Mouse (Mus musculus) ES-E14 (cell line): ENCODE results near the gene Trim25.

Source experiments
- CHD2 ChIP-seq: IDR thresholded peaks from 2 replicates; pipeline ENCODE4 v1.6.1; 2014; ENCODE audit warnings: mild to moderate bottlenecking, low read depth, low read length, inconsistent platforms
- HCFC1 ChIP-seq: IDR thresholded peaks from 2 replicates; pipeline ENCODE4 v1.6.1; 2012; ENCODE audit warnings: low read length, inconsistent platforms, borderline replicate concordance; ENCODE audit not compliant: insufficient read depth
- MAFK ChIP-seq: IDR thresholded peaks from 2 replicates; pipeline ENCODE4 v1.6.1; 2014; ENCODE audit warnings: mild to moderate bottlenecking, low read depth, low read length, inconsistent platforms; ENCODE audit not compliant: insufficient read depth
- ZC3H11A ChIP-seq: IDR thresholded peaks from 2 replicates; pipeline ENCODE4 v1.6.1; 2012; ENCODE audit warnings: low read depth, mild to moderate bottlenecking, inconsistent platforms, low read length, borderline replicate concordance
- ZNF384 ChIP-seq: IDR thresholded peaks from 2 replicates; pipeline ENCODE4 v1.6.1; 2012; ENCODE audit warnings: low read depth, low read length, inconsistent platforms

DNA sequence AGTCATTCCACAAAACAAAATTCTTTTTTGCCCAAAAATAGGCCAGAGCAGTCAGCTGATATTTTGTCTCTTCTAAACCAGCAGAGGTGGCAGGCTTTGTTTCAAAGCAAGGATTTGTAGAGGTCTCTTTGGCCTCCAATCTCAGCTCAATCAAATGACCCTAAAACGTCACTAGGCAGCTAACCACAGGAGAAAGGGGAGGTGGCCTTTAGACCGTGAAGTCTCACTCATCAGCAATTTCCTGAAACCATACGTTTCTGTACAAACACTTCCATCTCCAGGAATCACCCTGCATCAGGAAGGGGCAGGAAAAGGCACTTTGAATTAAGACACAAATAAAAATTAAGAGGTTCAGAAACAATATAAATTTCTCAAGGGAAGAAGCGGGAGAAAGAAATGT lies 44.4 kb upstream of the Trim25 start:
- peak; percentile 8; the same call in 1 of the 2 replicates for TF ChIP-seq MAFK
- 0 out of 2 replicates have a peak, but pooled peaks have one; percentile 2 for TF ChIP-seq HCFC1
- TF ChIP-seq CHD2 = no peak
- TF ChIP-seq ZNF384 = no peak
- TF ChIP-seq ZC3H11A = no peak
